Mouse (Mus musculus) MN1 (cell line): ENCODE measurements around the gene Slc26a8.

Experiments used
- DNase-seq: peaks from one replicate; pipeline ENCODE4 v3.0.0-alpha.2; 2016; ENCODE audit warnings: low spot score

Slc26a8 gene

GRCm38 (mm10) chr17:28591476-28591875, 98.6 kb downstream of the Slc26a8 start:
- no peak for DNase-seq

- DNase-seq: no peak
Measured at GRCm38 (mm10) chr17:28590596-28590995, 99.4 kb downstream of the Slc26a8 start.

GRCm38 (mm10) chr17:28588591-28588990, 101.4 kb downstream of the Slc26a8 start:
- DNase-seq: no peak
